Mouse (Mus musculus) brain, embryonic 18.5 days (tissue): Measurements from ENCODE around the gene Vstm2a.

Source experiments
- DNase-seq: peaks from one replicate; pipeline ENCODE4 v3.0.0-alpha.2; 2012; ENCODE audit warnings: low read depth, low spot score

Vstm2a gene

DNA sequence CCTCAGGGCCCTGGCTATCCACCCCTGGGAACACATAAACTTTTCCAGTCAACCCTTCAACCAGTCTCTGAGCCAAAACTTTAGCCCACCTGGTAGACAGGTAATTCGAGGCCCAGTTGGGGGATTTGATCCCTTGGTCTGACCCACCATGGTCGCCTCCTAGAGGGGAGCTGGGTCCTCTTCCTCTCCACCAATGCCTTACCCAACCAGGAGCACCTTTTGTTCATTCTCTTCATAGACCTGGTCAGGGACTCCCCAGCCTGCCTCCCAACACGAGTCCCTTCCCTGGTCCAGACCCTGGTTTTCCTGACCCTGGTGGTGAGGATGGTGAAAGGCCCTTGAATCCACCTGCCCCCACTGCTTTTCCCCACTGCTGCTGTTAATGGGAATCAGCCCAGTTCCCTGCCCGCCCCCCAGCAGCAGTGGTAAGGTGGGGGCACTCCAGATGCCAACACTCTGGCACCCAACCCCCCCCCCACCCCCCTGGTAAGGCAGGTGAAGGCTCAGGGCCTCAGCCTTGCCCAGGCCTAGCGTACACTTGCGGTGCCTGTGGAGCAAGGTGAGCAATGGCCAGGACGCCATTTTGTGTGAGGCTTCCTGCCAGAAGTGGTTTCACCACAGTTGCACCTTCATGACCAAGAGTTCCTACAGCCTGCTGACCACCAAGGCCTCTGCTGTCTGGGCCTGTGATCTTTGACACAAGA lies 182.2 kb downstream of the Vstm2a start:
- DNase-seq, result no peak
